Mouse (Mus musculus): Measurements from ENCODE around the gene Ganc.

DNA sequence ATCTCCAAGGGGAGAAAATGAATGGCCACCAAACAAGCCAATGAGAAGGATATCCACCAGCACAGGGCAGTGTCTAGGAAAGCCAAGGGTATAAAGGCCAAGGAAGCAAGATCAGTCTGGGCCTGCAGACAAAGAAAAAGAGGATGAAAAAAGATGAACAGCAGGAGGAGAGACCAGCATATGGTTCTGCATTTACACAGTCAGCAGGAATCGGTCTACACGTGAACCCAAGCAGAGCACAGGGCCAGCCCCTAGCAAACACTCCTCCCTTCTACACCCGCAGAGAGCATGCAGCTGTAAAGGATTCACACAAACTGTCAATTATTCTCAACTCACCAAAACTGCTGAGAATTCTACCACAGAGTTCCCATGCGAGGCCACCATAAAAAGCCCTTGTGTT lies 29.8 kb upstream of the Ganc start:
- TF ChIP-seq CTCF (IDR thresholded peaks at IDR 0.05; ENCODE audit: insufficient read depth, low read depth, low read length) (no peak), POLR2A (IDR thresholded peaks at IDR 0.05; ENCODE audit: insufficient read depth, low read depth, low read length) (no peak)

All from olfactory bulb, adult 2 months (tissue).